Mouse (Mus musculus): ENCODE data around the gene Pdgfra.

Pdgfra gene

GRCm38 (mm10) chr5:75152021-75152425 lies at the start of gene Pdgfra:
Pdgfra (plus strand) TSS chr5:75152292.
- in situ Hi-C loops (cut with MboI, MseI), result loop anchor here (10.0 to 25.0 kb wide), 3 partner anchors 537 to 840 kb away; no protein-coding TSS in a partner anchor

- in situ Hi-C loops (cut with MboI, MseI), result no loop called here
These were observed 45.6 kb upstream of the Pdgfra start for GRCm38 (mm10) chr5:75106511-75106910.

GRCm38 (mm10) chr5:75109368-75109767 lies 42.7 kb upstream of the Pdgfra start:
- in situ Hi-C loops (cut with MboI, MseI), result no loop called here

GRCm38 (mm10) chr5:75111781-75112180 lies 40.3 kb upstream of the Pdgfra start:
- in situ Hi-C loops (cut with MboI, MseI), result no loop called here

GRCm38 (mm10) chr5:75118840-75119239 lies 33.3 kb upstream of the Pdgfra start:
- in situ Hi-C loops (cut with MboI, MseI), result no loop called here

- in situ Hi-C loops (cut with MboI, MseI), result loop anchor here (10.0 kb wide), 1 partner anchor 1887 kb away; no protein-coding TSS in a partner anchor
These were observed 30.4 kb upstream of the Pdgfra start for GRCm38 (mm10) chr5:75121646-75122045.

GRCm38 (mm10) chr5:75134681-75135080 lies 17.4 kb upstream of the Pdgfra start:
- in situ Hi-C loops (cut with MboI, MseI), result no loop called here

GRCm38 (mm10) chr5:75143092-75143491 lies 9.0 kb upstream of the Pdgfra start:
- in situ Hi-C loops (cut with MboI, MseI), result no loop called here

- in situ Hi-C loops (cut with MboI, MseI), result no loop called here
These were observed 8.3 kb upstream of the Pdgfra start for GRCm38 (mm10) chr5:75143767-75144166.

GRCm38 (mm10) chr5:75145341-75145740 lies 6.8 kb upstream of the Pdgfra start:
- in situ Hi-C loops (cut with MboI, MseI), result loop anchor here (5.0 kb wide), 1 partner anchor 203 kb away; no protein-coding TSS in a partner anchor

- in situ Hi-C loops (cut with MboI, MseI), result loop anchor here (5.0 kb wide), 1 partner anchor 204 kb away; no protein-coding TSS in a partner anchor
These were observed 5.6 kb upstream of the Pdgfra start for GRCm38 (mm10) chr5:75146469-75146868.

GRCm38 (mm10) chr5:75148343-75149127 lies 3.6 kb upstream of the Pdgfra start:
- in situ Hi-C loops (cut with MboI, MseI), result loop anchor here (5.0 kb wide), 1 partner anchor 206 kb away; no protein-coding TSS in a partner anchor

GRCm38 (mm10) chr5:75149380-75149779 lies 2.7 kb upstream of the Pdgfra start:
- in situ Hi-C loops (cut with MboI, MseI), result loop anchor here (5.0 kb wide), 1 partner anchor 207 kb away; no protein-coding TSS in a partner anchor

GRCm38 (mm10) chr5:75149880-75150279 lies 2.2 kb upstream of the Pdgfra start:
- in situ Hi-C loops (cut with MboI, MseI), result loop anchor here (5.0 to 25.0 kb wide), 4 partner anchors 208 to 838 kb away; no protein-coding TSS in a partner anchor

GRCm38 (mm10) chr5:75150341-75150981 lies 1.6 kb upstream of the Pdgfra start:
- in situ Hi-C loops (cut with MboI, MseI), result loop anchor here (10.0 to 25.0 kb wide), 3 partner anchors 536 to 838 kb away; no protein-coding TSS in a partner anchor

GRCm38 (mm10) chr5:75151146-75151900 lies 769 bp upstream of the Pdgfra start:
- in situ Hi-C loops (cut with MboI, MseI), result loop anchor here (10.0 to 25.0 kb wide), 3 partner anchors 537 to 839 kb away; no protein-coding TSS in a partner anchor

- in situ Hi-C loops (cut with MboI, MseI), result loop anchor here (10.0 to 25.0 kb wide), 3 partner anchors 538 to 841 kb away; no protein-coding TSS in a partner anchor
These were observed 916 bp downstream of the Pdgfra start for GRCm38 (mm10) chr5:75152791-75153625.

- in situ Hi-C loops (cut with MboI, MseI), result loop anchor here (10.0 to 25.0 kb wide), 3 partner anchors 539 to 841 kb away; no protein-coding TSS in a partner anchor
These were observed 1.5 kb downstream of the Pdgfra start for GRCm38 (mm10) chr5:75153626-75153960.

- in situ Hi-C loops (cut with MboI, MseI), result loop anchor here (10.0 to 25.0 kb wide), 3 partner anchors 539 to 842 kb away; no protein-coding TSS in a partner anchor
These were observed 2.0 kb downstream of the Pdgfra start for GRCm38 (mm10) chr5:75153961-75154620.
